Mouse (Mus musculus) left cerebral cortex, postnatal 25 days (tissue): Measurements from ENCODE around the gene D630039A03Rik. TPM values are rescaled to one million over a fixed set of nuclear protein-coding genes. Genes with fewer than 3 reads are reported as not detected.
A peak's percentile ranks its signal among the peaks of the same experiment; 100 is the strongest.
"Not testable (repeated sequence)": the region's sequence is repeated elsewhere in the genome, so short reads cannot be mapped to it uniquely, and the experiment has no call there.

Experiments used
- DNase-seq, 2 experiments: peaks; one replicate each; pipeline ENCODE4 v3.0.0; 2022; ENCODE audit warnings: low spot score in 2 of 2, mixed read lengths in 1 of 2
- intact Hi-C: fragments of 180-260 bp; cut with DNase I; formaldehyde crosslinking; loops from one replicate; pipeline ENCODE4 v1.15.1; 2025
- total RNA-seq, 2 experiments: library from RNA; stranded (reverse); gene quantifications; 2 replicates each; pipeline ENCODE4 v1.2.3; 2021

The D630039A03Rik gene
- total RNA-seq, 2 experiments from 2014 or later: 0.16 to 0.25 TPM

DNA sequence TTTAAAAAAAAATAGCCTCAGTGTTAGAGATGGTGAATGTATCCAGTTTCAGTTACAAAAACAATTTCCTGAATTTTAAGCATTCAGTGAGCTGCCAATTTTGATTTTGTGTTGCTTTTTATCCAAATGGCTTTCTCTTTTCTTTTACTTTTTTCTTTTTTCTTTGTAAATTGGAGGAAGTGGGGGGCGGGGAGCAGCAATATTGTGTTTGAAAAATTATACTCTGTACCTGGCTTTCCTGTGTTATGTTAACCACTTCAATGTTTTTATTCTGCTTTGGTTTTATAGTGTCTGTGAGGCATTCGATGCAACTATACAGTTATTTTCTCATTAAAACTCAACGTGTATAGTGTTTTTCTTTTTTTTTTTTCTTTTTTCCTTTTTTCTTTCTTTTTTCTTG, 19.5 kb downstream of the D630039A03Rik start:
- DNase-seq: no peak
- intact Hi-C loops: no loop called here

DNA sequence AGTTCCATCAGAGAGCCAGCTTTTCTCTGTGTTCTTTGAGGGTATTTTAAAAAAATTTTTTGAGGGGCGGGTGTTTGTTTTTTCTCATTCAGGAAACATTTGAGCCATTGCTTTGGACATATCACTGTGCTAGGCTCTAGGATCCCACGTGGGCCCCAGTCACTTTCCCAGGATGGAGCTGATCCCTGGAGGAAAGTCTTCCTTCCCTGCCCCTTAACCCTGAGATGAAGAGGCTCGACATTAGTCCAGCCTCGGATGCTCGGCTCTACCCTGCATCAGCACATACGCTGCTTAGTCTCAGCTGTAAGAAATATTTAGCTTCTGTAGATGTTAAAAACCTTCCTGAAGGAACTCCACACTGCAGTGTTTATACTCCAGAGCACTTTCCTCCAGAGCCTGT, 20.2 kb downstream of the D630039A03Rik start:
- intact Hi-C loops: no loop called here
- no peak for DNase-seq

DNA sequence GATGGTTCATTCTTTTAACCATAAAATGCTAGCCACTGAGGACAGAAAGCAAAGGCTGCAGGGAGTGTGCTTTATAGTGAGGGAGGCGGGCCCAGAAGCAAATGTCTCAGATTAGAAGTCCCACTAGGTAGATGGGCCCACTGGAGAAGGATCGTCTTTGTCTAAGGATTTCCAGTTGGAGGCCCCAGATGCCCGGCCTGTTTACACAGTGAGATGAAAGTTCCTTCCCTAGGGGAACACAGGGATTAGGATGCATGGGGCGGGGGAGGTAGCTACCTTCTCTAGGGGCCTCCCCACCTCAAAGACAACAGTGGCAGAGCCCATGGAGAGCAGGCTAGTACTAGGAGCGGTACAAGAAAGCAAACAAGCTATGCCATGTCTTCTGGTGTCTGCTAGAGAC, 21.0 kb downstream of the D630039A03Rik start:
- intact Hi-C loops: no loop called here
- DNase-seq: no peak

DNA sequence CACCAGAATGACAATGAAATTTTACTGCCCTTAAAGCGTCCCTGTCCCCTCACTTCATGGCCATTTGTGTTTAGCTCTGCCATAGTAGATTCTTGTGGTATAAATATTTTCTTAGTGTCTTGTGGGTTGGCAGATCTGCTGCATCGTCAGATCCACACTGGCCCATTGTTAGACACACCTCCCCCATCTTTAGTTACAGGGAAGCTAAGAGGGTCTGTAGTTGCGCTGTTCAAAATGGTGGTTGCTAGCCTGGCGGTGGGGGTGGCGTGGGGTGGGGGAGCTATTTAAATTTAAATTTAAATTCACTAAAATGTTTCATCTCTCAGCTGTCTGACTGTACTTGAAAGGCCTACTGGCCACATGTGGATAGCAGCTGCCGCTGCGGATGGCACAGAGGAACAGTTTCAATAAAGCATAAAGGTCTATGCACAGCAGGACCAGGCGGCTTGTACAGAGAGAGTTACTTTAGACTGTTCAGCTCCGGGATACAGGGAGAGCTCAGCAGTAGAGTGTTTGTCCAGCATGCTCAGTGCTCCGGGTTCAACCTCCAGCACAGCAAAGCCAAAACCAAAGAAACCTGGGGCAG, 24.0 kb downstream of the D630039A03Rik start:
- no peak for DNase-seq
- intact Hi-C loops: no loop called here

DNA sequence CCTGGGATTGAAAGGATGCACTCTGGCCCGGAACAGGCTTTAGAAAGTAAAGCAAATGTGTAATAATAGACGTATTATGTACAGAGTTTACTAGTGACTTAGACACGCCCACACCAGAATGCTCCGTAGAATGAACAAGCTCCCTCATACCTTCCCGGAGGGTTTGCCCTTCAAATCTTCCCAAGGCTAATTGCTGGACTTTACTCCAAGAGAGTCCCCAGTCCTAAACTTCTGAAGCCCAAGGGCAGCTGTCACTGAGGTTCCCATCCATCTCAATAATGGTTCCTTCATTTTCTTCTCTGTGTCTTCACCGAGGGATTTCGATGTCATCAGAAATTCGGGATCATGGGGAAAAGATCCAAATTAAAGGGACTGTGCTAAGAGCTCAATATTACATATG, 26.3 kb downstream of the D630039A03Rik start:
- DNase-seq: no peak
- intact Hi-C loops: no loop called here

DNA sequence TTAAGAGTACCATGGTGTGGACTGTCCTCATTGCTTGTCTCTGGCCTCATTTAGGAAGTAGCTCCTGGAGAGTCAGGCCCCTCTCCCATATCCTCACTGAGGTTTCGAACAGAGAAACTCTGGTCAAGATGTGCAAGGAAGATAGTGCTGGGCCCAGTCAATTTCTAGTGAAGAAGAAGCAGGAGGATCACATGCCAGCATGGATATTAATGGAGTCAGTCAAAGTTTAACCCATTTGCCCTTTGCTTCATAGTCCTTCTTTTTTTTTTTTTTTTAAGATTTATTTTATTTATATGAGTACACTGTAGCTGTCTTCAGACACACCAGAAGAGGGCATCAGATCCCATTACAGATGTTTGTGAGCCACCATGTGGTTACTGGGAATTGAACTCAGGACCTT, 27.1 kb downstream of the D630039A03Rik start:
- intact Hi-C loops, DNase-seq: not testable (repeated sequence)

DNA sequence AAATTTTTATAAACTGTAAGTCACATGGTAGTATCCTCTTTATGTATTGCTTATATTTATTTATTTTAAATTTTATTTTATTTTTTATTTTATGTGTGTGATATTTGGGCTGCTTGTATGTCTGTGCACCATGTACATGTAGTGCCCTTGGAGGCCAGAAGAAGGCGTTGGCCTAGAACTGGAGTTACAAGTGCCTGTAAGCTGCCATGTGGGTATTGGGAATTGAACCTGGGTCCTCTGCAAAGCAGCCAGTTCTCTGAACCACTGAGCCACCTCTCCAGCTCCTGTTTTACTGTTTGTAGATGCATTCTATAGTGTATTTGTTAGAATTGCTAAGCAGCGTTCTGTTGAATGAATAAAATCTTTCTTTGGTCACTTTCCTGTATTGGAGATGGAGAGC, 27.9 kb downstream of the D630039A03Rik start:
- no peak for DNase-seq
- intact Hi-C loops: no loop called here

DNA sequence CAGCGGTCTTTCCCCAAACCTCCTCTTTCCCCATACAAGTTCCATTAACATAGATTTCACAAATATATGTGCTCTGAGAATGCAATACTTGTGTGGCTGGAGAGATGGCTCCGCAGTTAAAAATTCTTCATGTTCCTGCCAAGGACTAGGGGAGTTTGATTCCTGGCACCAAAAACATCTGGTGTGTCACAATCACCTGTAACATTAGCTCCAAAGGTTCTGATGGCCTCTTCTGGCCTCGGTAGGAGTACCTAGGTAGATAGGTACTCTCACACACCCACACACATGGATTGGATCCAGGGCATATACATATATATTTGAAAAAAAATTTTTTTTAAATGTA, 29.2 kb downstream of the D630039A03Rik start:
- DNase-seq: no peak
- intact Hi-C loops: no loop called here

DNA sequence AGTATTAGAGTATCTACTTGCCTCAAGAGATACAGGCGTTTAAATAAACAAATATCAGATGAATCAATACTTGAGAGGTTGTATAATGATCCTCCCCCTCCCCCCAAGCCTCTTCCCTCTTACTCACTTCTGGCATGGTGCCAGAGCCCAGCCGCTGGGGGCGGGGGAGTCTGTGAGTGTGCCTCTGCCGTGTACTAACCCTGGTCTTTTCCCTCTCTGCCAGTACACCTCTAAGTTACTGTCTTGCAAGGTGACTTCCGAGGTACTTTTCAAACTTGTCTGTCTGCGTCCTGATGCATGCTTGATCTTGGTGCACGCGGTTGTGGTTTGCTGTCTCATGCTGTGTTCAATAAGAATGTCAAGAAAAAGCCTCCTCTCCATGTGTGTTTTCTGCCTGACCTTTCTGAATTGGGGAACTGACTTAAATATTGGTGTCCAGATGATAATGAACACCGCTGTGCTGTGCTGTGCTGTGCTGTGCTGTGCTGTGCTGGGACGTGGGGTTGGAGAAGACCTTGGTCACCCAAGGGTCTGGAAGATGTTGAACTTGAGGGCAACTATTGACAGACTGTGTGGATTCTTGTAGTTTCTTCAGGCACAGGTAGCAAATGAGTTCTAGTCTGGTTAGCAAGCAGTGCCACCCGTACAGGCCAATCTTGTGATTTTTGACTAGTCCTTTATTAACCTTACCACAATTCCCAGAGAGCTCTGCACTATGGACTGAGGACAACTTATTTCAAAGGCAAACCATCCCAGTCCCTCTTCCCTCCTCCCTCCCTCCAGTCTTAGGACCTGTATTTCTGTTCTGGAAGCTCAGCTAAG, 29.8 kb downstream of the D630039A03Rik start:
- DNase-seq: no peak
- intact Hi-C loops: no loop called here

DNA sequence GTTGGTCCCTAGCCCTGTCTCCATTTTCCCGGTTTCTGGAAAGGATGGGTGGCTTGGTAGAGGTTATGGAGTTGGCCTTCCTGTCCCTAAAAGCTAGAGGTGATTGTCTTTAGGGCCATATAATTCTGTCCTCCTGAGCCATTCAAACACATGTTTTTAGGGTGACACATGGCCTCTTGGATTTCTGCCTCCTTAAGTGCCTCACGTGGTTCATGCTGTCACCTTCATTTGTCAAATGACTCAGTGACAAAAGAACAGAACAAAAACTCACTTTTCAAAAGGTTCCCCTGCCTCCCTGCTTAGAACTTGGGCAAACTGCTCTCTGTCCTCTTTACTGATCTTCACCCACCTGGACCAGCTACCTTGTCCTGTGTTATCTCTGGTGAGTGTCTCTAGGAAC, 30.9 kb downstream of the D630039A03Rik start:
- no peak for DNase-seq
- intact Hi-C loops: no loop called here

DNA sequence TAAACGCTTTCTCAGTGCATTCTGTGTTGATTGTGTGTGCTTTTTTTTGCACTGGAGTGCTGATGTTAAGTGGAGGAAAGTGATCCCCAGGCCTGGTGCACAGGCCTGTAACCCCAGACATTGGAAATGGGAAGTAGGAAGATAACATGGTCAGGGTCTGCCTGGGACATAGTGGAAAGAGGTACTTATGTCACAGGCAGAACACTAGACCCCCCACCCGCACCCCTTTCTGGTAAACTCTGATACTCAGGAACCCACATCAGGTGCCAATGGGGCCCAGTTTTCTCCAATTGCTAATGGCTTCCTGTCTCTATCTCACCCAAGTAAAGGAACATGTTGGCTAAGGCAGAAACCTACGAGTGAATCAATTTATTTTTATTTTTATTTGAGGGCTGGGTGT, 31.6 kb downstream of the D630039A03Rik start:
- intact Hi-C loops: no loop called here

DNA sequence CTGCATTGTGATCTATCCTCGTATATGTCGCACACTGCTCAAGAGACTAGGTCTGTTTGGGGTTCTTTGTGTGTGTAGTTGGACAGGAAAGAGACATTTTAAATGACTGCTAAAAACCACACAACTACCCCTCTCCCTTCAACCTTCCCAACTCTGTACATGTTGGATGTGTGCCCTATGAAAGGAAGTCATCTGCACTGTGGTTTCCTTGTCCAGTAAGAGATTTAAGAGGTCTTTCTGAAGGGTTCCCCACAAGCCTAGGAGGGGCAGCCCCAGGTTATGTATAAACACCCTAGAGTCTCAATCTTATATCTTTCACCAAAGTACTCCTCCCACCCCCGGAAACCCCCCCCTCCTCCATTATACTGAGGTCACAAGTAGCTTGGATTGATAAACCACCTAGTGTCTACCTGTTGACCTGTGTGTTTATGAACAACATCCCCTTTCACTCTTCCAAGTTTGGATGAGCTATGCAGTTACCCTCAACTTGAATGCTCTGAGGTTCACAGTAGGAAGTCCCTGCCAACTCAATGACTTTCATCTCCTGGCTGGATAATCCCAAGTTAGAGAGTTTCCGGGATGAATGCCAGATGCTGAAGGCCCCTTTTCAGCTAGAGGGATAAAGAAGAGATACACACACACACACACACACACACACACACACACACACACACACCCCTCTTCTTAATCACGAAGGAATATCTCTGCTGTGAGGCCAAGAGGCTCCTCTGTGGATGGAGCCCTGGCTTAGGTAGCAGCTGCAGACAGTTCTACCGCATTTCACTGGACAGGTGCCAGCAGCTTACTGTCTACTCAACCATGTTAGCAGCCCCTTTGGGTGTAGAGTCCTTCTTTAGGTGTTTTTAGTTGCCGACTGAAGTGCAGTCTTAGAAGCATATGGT, 32.3 kb downstream of the D630039A03Rik start:
- no peak for DNase-seq
- intact Hi-C loops: no loop called here

More for the DNA sequence above, 31.6 kb downstream of the D630039A03Rik start:
- no peak for DNase-seq

DNA sequence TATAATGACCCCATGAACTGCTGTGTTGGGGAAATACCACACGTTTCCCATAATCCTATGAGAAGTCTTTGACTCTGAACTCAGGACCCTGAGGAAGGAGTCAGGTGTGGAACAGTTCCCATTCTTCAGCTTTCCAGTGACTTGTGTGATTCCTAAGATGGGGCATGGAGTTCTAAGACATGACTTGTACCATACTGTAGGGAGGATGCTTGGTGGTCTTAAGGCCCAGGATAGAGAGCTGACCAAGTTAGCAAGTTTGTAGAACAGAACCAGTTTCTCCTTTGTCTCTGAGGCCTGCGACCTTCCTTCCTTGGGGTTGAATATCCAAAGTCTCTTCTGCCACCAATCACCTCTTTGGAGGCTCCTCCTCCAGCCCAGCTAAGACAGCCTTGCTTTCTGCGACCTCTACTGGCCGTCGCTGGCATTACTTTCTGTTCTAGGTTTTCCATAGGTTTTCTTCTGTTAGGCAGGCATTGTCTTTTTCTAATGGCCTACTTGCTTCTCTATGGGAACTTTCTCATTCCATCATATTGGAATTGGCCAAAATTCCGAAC, 36.2 kb downstream of the D630039A03Rik start:
- intact Hi-C loops: loop anchor here (2.0 kb wide), 1 partner anchor 207 kb away; no protein-coding TSS in a partner anchor
- peak; percentile 75 to 86 for DNase-seq

DNA sequence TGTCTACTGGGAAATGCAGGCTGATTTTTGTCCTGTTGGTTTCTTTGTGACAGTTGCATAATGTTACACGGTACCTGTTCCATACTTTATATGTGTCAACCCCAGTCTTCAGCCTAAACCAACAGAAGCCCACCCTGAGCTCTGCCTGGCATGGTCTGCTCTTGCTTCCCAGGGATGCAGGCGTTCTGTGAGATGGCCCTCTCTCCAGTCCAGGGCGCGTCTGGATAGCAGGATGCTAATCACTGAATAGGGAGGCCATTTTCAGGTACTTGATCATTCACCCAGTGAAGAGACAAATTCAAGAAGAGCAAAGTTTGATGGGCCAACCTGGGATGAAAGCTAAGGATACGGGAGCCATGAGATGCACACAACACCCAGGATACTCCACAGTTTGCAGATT, 37.0 kb downstream of the D630039A03Rik start:
- no peak for DNase-seq
- intact Hi-C loops: no loop called here

DNA sequence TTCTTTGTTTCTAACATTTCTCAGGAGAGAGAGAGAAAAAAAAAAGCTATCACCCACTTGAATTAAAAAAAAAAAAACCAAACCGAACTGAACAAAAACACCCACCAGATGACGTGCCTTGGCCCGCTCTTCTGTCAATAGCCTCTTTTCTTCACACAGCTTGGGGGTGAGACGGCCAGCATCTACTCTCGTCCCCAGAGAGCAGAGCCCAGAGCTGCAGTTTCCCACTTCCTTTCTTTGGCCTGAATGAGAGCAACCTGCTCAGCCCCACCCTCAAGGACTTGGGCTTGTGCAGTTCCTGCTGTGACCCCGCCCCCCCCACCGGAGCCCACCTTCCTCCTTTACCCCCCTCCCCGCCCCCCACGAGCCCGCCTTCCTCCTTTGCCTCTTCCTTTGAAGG, 48.6 kb downstream of the D630039A03Rik start:
- no peak for DNase-seq
- intact Hi-C loops: loop anchor here (5.0 kb wide), 1 partner anchor 195 kb away; no protein-coding TSS in a partner anchor

DNA sequence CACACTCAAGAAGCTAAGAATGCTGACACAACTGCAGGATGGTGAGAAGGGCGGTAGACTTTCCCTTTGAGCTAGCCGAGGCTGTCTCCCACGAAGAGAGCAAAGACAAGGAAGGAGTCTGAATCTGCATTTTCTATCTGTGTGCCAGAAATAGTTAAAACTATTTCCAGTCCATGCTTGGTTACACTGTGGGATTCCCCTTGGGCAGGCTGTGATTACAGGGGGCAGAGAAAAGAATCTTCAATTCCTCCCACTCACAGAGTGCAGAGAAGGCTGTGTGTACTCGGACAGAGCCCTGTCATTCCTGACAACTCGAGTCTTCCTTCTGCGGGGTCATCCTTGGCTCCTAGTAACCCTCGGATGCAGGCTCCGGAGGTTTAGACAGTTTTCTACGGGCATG, 49.1 kb downstream of the D630039A03Rik start:
- peak in 1 of 2 experiments; percentile 27 for DNase-seq
- intact Hi-C loops: loop anchor here (5.0 kb wide), 1 partner anchor 195 kb away; no protein-coding TSS in a partner anchor

DNA sequence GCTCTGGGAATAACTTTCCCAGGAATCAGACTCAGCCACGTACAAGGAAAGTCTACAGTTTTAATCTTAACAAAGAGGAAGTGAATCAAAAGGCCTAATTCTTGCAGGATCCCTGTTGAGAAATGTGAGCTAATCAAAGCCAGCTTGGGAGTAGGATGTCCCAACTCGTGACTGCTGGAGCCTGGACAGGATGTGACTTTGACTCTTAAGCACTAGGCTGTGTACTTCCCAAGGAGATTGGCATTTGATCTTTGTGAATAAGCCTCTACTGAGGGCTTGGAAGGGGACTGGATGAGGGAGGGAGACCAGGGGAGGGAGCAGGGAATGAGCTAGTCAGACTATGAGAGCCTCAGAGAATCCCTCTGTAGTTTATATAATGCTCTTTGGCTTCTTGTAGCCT, 50.0 kb downstream of the D630039A03Rik start:
- intact Hi-C loops: loop anchor here (5.0 kb wide), 1 partner anchor 194 kb away; no protein-coding TSS in a partner anchor
- DNase-seq: no peak

DNA sequence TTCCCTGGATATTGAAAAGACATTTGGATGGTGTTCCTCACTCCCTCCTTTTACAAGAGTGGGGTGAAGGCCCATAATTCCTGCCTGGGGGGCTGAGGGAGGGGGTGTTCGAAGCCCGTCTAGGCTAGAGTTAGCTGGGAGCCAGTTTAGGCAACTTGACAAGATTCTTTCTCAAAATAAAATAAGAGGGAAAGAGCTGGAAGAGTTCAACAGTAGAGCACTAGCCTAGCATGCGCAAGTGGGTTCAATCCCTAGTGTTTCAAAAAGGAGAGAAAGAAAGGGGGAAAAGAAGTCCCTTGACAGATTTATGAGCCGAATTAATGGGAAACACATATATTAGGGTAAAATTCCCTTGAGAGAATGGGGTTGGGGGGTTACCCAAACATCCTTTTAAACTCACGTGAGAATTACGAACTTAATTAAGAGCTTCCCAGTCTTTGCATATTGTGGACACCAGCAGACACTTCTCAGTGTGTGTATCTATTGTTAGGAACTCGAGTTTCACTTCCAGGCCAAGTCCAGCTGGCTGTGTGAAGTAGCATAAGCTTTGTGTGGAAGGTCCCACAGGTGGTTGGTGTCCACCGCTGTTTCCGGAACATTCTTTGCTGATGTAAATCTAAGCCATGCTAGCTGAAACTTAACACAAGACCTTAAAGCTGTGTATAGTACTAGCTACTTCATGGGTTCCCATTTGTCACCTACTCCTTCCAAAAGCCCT, 53.7 kb downstream of the D630039A03Rik start:
- no peak for DNase-seq
- intact Hi-C loops: no loop called here

DNA sequence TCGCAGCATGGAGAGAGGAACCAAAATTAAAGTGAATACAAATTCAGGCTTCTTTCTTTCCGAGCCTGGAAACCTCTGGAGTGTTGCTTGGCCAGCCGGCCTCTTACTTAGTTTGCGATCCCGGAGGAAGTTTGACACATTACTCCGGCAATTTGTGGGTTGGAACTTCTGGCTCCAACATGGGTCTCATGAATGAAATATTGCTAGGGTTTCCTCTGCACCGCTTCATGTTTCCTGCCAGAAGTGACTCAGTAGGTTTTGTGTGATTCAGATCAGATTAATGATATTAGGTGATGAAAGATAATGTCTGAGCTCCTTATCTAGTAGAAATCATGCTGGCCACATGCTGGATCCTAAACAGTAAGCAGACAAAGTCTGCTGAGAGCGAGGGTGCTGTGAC, 54.2 kb downstream of the D630039A03Rik start:
- DNase-seq: no peak
- intact Hi-C loops: no loop called here
